Mouse (Mus musculus) lung, adult 2 months (tissue): ENCODE measurements at regions not wholly inside any gene's neighbourhood (a gene's known extent, or its start where the extent isn't known, plus 50 kb on each side); places are given as distances from the start of the nearest gene placed in this dataset.

ENCODE experiments used
- CTCF ChIP-seq: fragments of 200-500 bp; IDR thresholded peaks from 2 replicates; pipeline ENCODE4 v1.5.1; 2011; ENCODE audit warnings: mild to moderate bottlenecking, low read length, control low read depth; ENCODE audit not compliant: insufficient read depth
- POLR2A ChIP-seq: fragments of 200-500 bp; IDR thresholded peaks from 2 replicates; pipeline ENCODE4 v1.6.1; 2011; ENCODE audit warnings: low read depth, mild to moderate bottlenecking, control low read depth, low read length, borderline replicate concordance; ENCODE audit errors: extremely low read depth

- TF ChIP-seq POLR2A (no peak), CTCF (no peak)
Observed at GRCm38 (mm10) chr14:58392055-58392726, 321.8 kb downstream of the Fgf9 start.
